Mouse (Mus musculus): Measurements from ENCODE around the gene Gm7233.
"Not testable (repeated sequence)": the region's sequence is repeated elsewhere in the genome, so short reads cannot be mapped to it uniquely, and the experiment has no call there.

Gene Gm7233

DNA sequence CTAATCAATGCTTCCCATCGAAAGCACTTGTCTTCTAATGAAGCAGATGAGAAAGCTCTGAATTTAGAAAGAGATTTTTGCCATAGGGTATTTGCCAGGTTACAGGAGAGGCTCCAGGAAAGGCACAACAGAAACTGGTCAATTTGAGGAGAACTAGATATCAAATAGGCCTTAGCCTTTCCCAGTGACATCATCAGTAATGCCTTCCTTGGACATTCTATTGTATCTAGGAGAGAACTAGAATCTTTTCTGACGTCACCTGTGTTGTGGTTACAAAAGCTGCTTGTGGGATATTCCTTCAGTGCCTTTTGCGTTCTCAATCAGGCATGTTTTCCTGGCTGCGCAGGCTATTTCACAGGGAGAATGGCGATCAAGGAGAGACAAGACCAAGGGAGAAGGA, at the start of gene Gm7233:
Gene Gm7233 (plus strand): TSS at position 301 of the 400 bp plus-strand sequence.
- not testable (repeated sequence) for DNase-seq (ENCODE audit: low spot score)

GRCm38 (mm10) chr14:43167189-43167588, 12.5 kb upstream of the Gm7233 start:
- DNase-seq (ENCODE audit: low spot score) = not testable (repeated sequence)

DNA sequence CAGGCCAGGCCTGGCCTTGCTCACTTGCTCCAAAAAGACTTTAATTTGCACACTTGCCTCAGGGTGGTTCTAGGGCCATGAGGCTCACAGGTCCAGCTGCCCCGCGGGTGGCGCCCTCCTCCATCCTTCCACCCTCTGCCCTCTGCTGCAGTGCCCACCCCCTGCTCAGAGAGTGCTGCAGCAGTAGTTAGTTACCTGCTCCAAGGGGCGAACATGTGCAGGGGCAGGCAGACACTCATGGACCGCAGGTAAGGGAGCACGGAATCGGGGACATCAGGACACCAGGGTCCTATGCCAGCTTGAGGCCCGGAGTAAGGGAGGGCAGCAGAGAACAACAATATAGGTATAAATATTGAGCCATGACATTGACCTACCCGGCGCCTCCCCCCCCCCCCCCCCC, 11.7 kb upstream of the Gm7233 start:
- DNase-seq (ENCODE audit: low spot score) = not testable (repeated sequence)

GRCm38 (mm10) chr14:43168573-43169170, 11.0 kb upstream of the Gm7233 start:
- DNase-seq (ENCODE audit: low spot score) = not testable (repeated sequence)

GRCm38 (mm10) chr14:43235204-43235603, 55.5 kb downstream of the Gm7233 start, which contains the start of gene Gm8122:
TSS of gene Gm8122 (minus strand) at chr14:43235304.
- DNase-seq (ENCODE audit: low spot score) = not testable (repeated sequence)
